Comparison of ENCODE assay signal across 42 mouse cellular contexts in the genomic region with DNA sequence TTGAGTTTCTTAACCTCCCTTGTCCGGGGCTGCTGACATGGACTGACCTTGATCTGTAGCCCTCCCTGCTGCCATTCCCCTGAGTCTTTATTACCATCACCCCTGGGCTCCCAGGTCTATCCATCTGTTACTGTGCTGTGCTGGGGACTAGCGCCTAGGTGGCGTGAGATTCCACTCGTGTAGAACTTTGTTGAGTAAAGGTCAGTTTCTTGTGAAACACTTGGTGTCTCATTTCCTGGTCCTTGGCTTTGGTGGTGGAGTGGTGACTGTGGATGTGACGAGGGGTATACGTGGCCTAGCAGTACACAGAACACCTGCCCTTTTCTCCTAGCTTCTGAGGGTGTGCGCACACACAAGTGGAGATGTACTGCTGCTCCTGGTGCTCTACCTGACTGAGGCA. TPM values are rescaled to one million over a fixed set of nuclear protein-coding genes. Genes with fewer than 3 reads are reported as not detected.
"Had no signal": no experiment of that assay in that cellular context is flagged by ENCODE, and none has a peak within 500 bp of the region (broad histone marks: within the 10 kb centered on the region; RNA-seq: fewer than 3 reads in every experiment).

No protein-coding gene starts in this region.

- H3K9ac ChIP-seq: heart, embryonic 13.5 days; heart, embryonic 15.5 days; hindbrain, embryonic 13.5 days; hindbrain, embryonic 15.5 days; kidney, embryonic 15.5 days; limb, embryonic 13.5 days; limb, embryonic 15.5 days; liver, embryonic 12.5 days; liver, embryonic 14.5 days had no signal

- H3K4me3 ChIP-seq: heart, embryonic 10.5 days; heart, embryonic 13.5 days; heart, embryonic 15.5 days; hindbrain, embryonic 13.5 days; hindbrain, embryonic 15.5 days; kidney, embryonic 15.5 days; limb, embryonic 13.5 days; limb, embryonic 15.5 days; liver, embryonic 12.5 days had no signal

- ATAC-seq: hindbrain, postnatal 0 days; liver, embryonic 12.5 days had no signal

- H3K27me3 ChIP-seq: heart, embryonic 13.5 days; heart, embryonic 15.5 days; hindbrain, embryonic 13.5 days; hindbrain, embryonic 15.5 days; kidney, embryonic 15.5 days; limb, embryonic 13.5 days; limb, embryonic 15.5 days; liver, embryonic 12.5 days had no signal

- H3K27ac ChIP-seq: heart, embryonic 10.5 days; heart, embryonic 13.5 days; heart, embryonic 15.5 days; hindbrain, embryonic 13.5 days; hindbrain, embryonic 15.5 days; hindbrain, postnatal 0 days; kidney, embryonic 15.5 days; kidney, postnatal 0 days; limb, embryonic 13.5 days; limb, embryonic 15.5 days; liver, embryonic 12.5 days; liver, embryonic 14.5 days had no signal

- DNase-seq: gastrocnemius, postnatal 14 days; heart, adult 18-20 months; heart, postnatal 14 days; heart, postnatal 36 days; kidney, adult 11 months; kidney, adult 2 months; kidney, adult 9 months; kidney, postnatal 14 days; kidney, postnatal 36 days; layer of hippocampus, adult 9-11 months; layer of hippocampus, postnatal 36 days; left cerebral cortex, postnatal 4 days had no signal

- H3K4me2 ChIP-seq: heart, embryonic 13.5 days; heart, embryonic 15.5 days; hindbrain, embryonic 13.5 days; hindbrain, embryonic 15.5 days; kidney, embryonic 15.5 days; limb, embryonic 13.5 days; limb, embryonic 15.5 days; liver, embryonic 12.5 days had no signal

- H3K9me3 ChIP-seq: heart, embryonic 10.5 days; heart, embryonic 13.5 days; heart, embryonic 15.5 days; hindbrain, embryonic 13.5 days; hindbrain, embryonic 15.5 days; kidney, embryonic 15.5 days; limb, embryonic 13.5 days; limb, embryonic 15.5 days; liver, embryonic 12.5 days had no signal

RNA-seq across cellular contexts. Expression of a gene that starts 10.4 kb away (rescaled TPM):
- total RNA-seq: gastrocnemius, adult 18-20 months; gastrocnemius, adult 8-10 months; gastrocnemius, postnatal 14 days; gastrocnemius, postnatal 4 days; granulocyte monocyte progenitor cell, adult 5-6 weeks; heart, adult 18-20 months; heart, adult 8-10 months; heart, postnatal 14 days; heart, postnatal 36 days; hematopoietic stem cell, adult 5-6 weeks; hindbrain, postnatal 0 days; layer of hippocampus, adult 18-20 months; layer of hippocampus, adult 8-10 months; layer of hippocampus, postnatal 14 days; layer of hippocampus, postnatal 36 days; left cerebral cortex, adult 18-20 months; left cerebral cortex, adult 8-10 months; left cerebral cortex, postnatal 10 days; left cerebral cortex, postnatal 4 days; liver, adult 2 months had no signal
- polyA plus RNA-seq: heart, embryonic 15.5 days; heart, postnatal 0 days; hindbrain, embryonic 11.5 days; intestine, embryonic 14.5 days; kidney, postnatal 0 days; limb, embryonic 11.5 days; limb, embryonic 15.5 days; liver, adult 2 months; liver, embryonic 16.5 days had no signal
